Mouse (Mus musculus): ENCODE data around the gene Cdk15.

DNA sequence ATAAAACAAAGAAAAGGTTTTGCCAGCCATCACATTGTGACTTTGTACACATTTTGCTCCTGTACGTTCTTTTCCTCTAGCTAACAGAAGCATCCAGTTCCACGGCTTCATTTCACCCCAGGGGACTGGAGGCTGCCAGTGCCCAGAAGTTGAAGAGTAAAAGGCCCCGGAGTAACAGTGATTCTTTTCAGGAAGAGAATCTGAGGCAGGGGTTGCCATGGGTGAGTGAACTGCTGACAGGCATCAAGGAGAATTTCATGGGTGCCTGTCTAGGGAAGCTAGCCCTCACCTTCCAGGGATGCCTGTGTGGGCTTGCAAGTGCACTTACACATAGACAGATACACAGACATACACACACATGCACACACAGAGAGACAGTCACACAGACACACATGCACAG is 1.0 kb downstream of the Cdk15 start:
- TF ChIP-seq POLR2A (IDR thresholded peaks at IDR 0.05; ENCODE audit: insufficient read depth, low read depth, low read length) (no peak), CTCF (IDR thresholded peaks at IDR 0.05) (no peak), EP300 (IDR thresholded peaks at IDR 0.05; ENCODE audit: insufficient read depth, low read depth, low read length) (no peak)
